Mouse (Mus musculus) heart, embryonic 10.5 days (tissue): ENCODE results near the gene 1700086D15Rik. TPM values are rescaled to one million over a fixed set of nuclear protein-coding genes. Genes with fewer than 3 reads are reported as not detected.

Experiments used
- DNase-seq: peaks from one replicate; pipeline ENCODE4 v3.0.0-alpha.2; 2017; ENCODE audit warnings: low spot score
- H3K27ac ChIP-seq: fragments of 300-500 bp; sonication (generic); 2 replicates; pipeline ENCODE4 v1.5.1; 2016; ENCODE audit warnings: mild to moderate bottlenecking
- H3K27me3 ChIP-seq: fragments of 300-500 bp; sonication (generic); 2 replicates; pipeline ENCODE4 v1.6.1; 2016; ENCODE audit warnings: mild to moderate bottlenecking; ENCODE audit not compliant: poor library complexity, insufficient read depth, severe bottlenecking
- H3K36me3 ChIP-seq: fragments of 300-500 bp; sonication (generic); 2 replicates; pipeline ENCODE4 v1.6.1; 2016; ENCODE audit warnings: mild to moderate bottlenecking, moderate library complexity
- H3K4me1 ChIP-seq: fragments of 300-500 bp; sonication (generic); 2 replicates; pipeline ENCODE4 v1.6.1; 2016; ENCODE audit warnings: mild to moderate bottlenecking
- H3K4me3 ChIP-seq: fragments of 300-500 bp; sonication (generic); 2 replicates; pipeline ENCODE4 v1.5.1; 2016; ENCODE audit warnings: mild to moderate bottlenecking, moderate library complexity
- H3K9me3 ChIP-seq: fragments of 300-500 bp; sonication (generic); 2 replicates; pipeline ENCODE4 v1.6.1; 2016; ENCODE audit warnings: mild to moderate bottlenecking, moderate library complexity
- WGBS: fragments of 180-500 bp; shearing (Covaris S2); methylation state at CpG from one replicate; pipeline ENCODE4 v1.1.7; 2016; 5-methylcytosine and 5-hydroxymethylcytosine counted together
- polyA plus RNA-seq: library from polyadenylated mRNA; unstranded; fragments of >200 nt; fragmentation: Nextera tagmentation; extraction: Ambion mirVana; gene quantifications from 2 replicates; pipeline ENCODE4 v1.2.1, GENCODE M21; 2016

Gene 1700086D15Rik
- polyA plus RNA-seq, 1 experiment from 2014 or later = 0.16 TPM

DNA sequence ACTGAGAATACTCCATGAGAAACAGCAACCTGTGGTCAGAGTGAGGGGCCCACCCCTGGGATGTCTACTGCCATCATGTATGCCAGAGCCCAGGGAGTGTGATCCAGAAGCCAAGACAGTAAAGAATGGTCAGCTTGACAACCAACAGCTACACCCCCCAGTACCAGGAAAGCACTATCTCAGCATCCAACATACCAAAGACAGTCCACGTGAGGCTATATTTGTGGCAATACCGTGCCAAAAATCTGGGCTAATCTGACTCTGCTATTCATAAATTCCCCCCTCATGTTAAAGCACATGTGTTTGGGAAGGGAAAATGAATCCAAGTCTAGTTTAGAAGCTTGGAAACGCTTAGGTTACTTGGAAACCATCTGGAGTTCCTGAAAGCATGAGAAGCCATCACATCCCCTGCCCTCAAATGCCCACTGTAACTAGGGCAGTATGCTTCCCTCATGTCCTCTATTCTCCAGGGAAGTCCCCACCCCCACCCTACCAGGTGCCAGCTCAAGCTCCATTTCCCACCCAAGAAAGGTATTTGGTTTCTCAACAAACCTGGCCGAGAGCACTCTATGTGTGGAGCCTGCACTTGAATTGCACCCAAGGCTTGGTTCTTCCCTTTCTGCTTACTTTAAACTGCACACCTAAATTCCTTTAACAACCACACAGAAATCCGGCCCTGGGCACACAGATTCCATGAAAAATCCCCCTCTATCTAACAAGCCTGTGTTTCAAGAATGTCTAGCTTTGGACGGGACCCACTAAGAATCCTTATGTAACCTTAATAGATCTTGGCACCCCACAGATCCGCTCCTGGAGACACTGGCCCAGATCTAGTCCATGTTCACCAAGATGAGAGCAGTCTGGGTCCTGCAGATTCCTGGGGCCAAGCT is 1.5 kb upstream of the 1700086D15Rik start:
- Histone ChIP-seq H3K4me3 (peak overlapping the region; percentile 84), H3K9me3 (no peaks in the 10 kb centered on the region), H3K27me3 (peaks cover 18% of the 10 kb centered on the region; the same call in 1 of the 2 replicates), H3K36me3 (no peaks in the 10 kb centered on the region), H3K4me1 (peaks cover 22% of the 10 kb centered on the region), H3K27ac (no peak overlapping the region)
- WGBS = 56% methylated on average over 7 of the region's 7 CpGs
- DNase-seq = no peak

DNA sequence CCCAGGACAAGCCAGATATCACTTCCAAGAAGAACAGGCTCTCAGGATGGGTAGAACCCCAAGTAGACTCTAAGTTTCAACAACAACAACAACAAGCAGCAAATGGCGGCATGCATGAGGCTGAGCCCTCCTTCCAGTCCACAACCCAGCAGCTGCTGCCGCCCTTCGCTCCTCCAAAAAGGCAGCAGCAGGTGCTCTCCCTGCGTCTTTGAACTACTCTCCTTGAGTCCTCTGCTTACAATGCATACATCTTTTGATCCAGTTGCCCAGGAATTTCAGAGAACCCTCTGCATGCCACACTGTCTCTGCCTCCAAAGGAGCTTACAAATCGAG is 1.1 kb downstream of the 1700086D15Rik start:
- 92% methylated on average over 5 of the region's 5 CpGs for WGBS
- no peak for DNase-seq
- Histone ChIP-seq H3K9me3 (no peaks in the 10 kb centered on the region), H3K27ac (no peak overlapping the region), H3K4me1 (peaks cover 27% of the 10 kb centered on the region), H3K36me3 (no peaks in the 10 kb centered on the region), H3K27me3 (peaks cover 18% of the 10 kb centered on the region; the same call in 1 of the 2 replicates), H3K4me3 (no peak overlapping the region)

DNA sequence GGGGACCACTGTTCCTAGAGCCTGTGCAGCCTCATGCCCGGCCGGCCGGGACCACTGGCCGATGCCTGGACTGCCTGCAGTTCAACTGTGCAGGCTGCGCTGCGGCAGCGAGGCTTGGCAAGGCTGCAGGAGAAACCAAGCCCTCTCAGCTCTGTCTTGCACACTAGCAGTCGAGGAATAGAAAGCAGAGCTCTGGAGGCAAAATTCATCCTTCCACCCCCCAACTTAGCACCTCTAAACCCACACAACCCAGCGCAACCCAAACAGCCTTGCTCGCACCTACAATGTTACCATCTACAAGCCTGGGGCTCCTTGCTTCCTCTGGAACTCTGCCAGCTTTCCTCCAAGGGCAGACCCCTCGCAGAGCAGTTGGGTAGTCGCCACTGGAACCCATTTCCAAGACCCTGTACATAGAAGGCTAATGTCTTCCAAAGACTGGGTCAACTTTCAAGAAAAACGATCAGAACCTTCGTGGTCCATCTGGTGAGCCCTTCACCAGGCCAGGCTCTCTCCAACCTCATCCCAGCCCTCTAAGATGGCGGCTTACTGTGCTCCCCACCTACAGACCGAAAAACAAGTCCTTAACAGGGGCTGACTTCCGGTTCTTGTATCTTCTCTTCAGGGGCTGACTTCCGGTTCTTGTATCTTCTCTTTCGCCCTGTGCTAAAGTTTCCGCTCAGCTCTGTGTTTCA is 1.6 kb downstream of the 1700086D15Rik start:
- Histone ChIP-seq H3K36me3 (no peaks in the 10 kb centered on the region), H3K4me3 (no peak overlapping the region), H3K27me3 (peaks cover 14% of the 10 kb centered on the region; the same call in 1 of the 2 replicates), H3K9me3 (no peaks in the 10 kb centered on the region), H3K4me1 (peaks cover 31% of the 10 kb centered on the region), H3K27ac (no peak overlapping the region)
- DNase-seq = no peak
- WGBS = 88% methylated on average over 20 of the region's 20 CpGs

DNA sequence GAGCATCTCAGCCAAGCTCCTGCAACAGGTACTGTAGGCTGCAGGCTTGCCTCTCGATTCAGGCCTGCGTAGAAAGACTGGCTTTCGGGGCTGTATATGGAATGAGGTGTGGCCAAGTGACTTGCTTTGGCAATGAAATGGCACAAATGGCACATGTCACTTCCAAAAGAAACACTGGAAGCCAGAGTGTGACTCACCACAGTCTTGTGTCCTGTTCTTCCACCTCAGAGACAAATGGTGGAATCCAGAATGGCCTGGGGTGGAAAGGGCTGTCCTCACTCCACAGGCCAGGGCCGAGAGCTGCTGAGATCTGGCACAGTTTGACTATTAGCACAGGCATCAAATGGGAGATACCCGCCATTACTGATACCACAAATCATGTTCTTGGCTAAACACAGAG is 6.7 kb downstream of the 1700086D15Rik start:
- Histone ChIP-seq H3K4me3 (no peak overlapping the region), H3K27me3 (no peaks in the 10 kb centered on the region), H3K9me3 (no peaks in the 10 kb centered on the region), H3K27ac (no peak overlapping the region), H3K4me1 (peaks cover 48% of the 10 kb centered on the region), H3K36me3 (no peaks in the 10 kb centered on the region)
- DNase-seq = no peak
- WGBS = 86% methylated on average over 5 of the region's 5 CpGs

DNA sequence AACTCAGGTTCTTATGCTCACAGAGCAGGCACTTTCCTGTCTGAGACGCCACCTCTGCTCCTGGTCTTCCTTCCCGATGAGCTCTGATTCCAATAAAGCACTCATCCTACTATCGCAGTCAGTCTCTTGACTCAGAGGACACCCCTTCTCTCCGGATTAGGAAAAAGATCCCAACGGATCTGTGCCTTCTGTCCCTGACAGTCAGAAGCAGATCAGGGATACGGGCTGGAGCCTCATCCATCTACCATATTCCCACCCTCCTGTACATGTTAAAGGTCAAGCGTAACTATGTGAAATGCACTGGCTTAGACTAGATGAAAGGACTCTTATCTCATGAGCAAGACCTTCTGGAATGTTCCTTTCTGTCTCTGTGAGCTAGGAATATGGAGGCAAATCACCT is 11.2 kb downstream of the 1700086D15Rik start:
- H3K36me3 ChIP-seq = no peaks in the 10 kb centered on the region
- H3K4me3 ChIP-seq = no peak overlapping the region
- no peaks in the 10 kb centered on the region for H3K27me3 ChIP-seq
- H3K4me1 ChIP-seq = peaks cover 58% of the 10 kb centered on the region
- H3K9me3 ChIP-seq = no peaks in the 10 kb centered on the region
- 58% methylated on average over 7 of the region's 7 CpGs for WGBS
- no peak for DNase-seq
- peak overlapping the region; percentile 45; the same call in 1 of the 2 replicates for H3K27ac ChIP-seq

DNA sequence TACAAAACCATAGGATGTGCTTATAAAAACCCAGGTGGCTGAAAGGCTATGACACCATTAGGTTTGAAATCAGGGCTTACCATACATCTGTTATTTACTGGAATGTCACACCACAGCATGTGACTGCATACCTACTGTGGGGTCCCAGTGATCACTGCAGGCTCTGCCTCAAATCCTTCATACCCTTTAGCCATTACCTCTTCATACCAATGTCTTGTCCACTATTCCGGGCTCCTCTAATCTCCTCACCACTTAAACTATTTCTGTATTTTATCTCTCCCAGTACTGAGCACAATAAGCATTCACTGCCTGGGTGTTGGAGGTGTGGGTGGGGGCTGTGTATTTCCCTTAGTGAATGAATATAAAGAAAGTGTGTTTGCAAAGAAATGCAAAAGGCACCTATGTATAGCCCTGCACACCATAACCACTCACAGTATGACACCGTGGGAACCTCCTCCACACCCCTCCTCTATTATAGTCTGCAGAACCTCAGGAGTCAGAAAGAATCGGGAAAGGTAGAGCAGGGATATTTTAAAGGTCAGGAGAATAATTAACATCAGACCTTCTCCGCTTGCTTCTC is 16.8 kb downstream of the 1700086D15Rik start:
- Histone ChIP-seq H3K4me1 (peaks cover 46% of the 10 kb centered on the region), H3K9me3 (no peaks in the 10 kb centered on the region), H3K36me3 (no peaks in the 10 kb centered on the region), H3K27ac (peak overlapping the region; percentile 62), H3K27me3 (no peaks in the 10 kb centered on the region), H3K4me3 (no peak overlapping the region)
- 41% methylated on average over 4 of the region's 4 CpGs for WGBS
- DNase-seq = no peak

DNA sequence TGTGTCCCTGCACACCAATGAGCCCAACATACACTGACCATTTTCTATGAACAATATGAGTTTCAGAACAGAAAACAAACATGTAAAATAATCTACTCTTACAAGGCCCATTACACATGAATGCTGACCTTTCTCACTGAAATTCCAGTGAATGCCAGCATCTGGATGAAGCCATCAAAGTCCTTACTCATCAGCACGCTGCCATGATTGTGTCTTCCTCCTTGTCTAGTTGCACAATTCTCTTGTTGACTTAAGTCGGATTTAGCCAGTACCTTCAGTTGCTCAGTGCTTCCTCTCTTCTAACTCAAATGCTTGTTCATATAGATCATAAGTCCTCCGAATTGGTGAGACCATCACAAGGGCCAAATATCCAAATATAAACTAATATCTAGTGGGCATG is 20.7 kb downstream of the 1700086D15Rik start:
- peaks cover 34% of the 10 kb centered on the region for H3K4me1 ChIP-seq
- H3K9me3 ChIP-seq = no peaks in the 10 kb centered on the region
- H3K27ac ChIP-seq = no peak overlapping the region
- DNase-seq = no peak
- 85% methylated on average over 3 of the region's 3 CpGs for WGBS
- H3K36me3 ChIP-seq = no peaks in the 10 kb centered on the region
- H3K27me3 ChIP-seq = no peaks in the 10 kb centered on the region
- no peak overlapping the region for H3K4me3 ChIP-seq

DNA sequence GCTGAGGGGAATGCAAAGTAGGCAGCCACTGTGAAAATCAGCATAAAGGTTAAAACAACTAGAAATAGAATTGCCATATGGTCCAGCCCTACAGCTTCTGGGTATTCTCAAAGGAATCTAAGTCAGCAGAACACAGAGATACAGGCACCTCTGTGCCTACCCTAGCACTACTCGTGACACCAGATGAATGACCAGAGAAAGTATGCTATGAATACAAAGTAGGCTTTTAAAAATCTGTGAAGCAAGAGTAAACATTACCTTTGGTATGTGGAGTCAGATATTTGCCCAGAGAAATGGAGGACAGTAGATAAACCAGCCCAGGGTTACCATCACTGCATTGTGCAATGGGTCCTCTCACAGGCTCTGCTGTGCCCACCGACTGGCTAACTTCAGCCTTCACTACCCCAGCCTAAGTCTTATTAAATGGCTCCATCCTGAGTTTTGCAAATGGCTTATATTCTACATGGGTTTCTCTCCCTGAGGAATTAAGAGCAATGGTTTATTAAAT is 22.5 kb downstream of the 1700086D15Rik start:
- WGBS = 75% methylated on average over 2 of the region's 2 CpGs
- no peak for DNase-seq
- no peak overlapping the region for H3K4me3 ChIP-seq
- H3K9me3 ChIP-seq = no peaks in the 10 kb centered on the region
- no peaks in the 10 kb centered on the region for H3K36me3 ChIP-seq
- no peak overlapping the region for H3K27ac ChIP-seq
- H3K27me3 ChIP-seq = no peaks in the 10 kb centered on the region
- H3K4me1 ChIP-seq = peaks cover 22% of the 10 kb centered on the region

DNA sequence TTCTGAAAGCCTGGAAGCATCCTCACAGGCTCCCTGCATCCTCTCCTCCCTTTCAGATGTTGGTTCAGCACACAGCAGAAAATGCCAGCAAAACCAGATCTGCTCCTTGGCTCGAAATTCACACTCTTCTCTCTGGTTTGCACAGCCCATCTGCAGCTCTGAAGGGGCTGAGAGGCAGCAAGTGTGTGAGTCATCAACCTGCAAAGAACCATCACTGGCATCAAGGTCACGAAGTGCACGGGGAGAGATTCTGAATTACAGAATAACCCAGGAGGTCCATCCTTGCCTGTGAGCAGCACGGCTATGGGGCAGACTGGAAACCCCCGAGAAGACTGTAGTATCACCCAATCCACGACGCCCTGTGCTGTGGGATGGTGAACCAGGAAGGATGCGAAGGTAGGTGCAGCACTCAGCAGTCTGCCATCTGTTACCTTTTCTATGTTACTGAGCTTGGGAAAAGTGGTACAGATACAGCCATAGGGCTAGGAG is 24.4 kb downstream of the 1700086D15Rik start:
- no peak for DNase-seq
- Histone ChIP-seq H3K4me3 (no peak overlapping the region), H3K9me3 (no peaks in the 10 kb centered on the region), H3K27ac (no peak overlapping the region), H3K27me3 (no peaks in the 10 kb centered on the region), H3K36me3 (no peaks in the 10 kb centered on the region), H3K4me1 (peaks cover 16% of the 10 kb centered on the region)
- 77% methylated on average over 8 of the region's 8 CpGs for WGBS

DNA sequence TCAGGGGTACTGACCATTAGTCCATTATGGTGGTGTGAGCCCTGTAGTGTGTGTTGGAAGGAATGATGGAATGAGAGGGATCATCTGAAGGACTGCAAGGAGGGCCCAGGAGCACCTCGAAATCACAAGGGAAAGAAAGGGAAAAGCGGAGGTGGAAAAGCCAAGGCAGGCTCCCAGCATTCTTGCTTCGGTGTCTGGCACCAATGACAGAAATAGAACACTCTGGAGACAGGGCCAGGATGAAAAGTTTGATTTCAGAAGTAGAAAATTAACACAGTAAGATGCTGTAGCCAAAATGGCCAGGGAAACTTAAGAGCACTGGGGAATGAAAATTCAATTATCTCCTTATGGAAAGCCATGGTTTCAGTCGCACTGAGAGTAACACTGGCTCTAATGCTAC is 26.0 kb downstream of the 1700086D15Rik start:
- Histone ChIP-seq H3K4me3 (no peak overlapping the region), H3K27ac (no peak overlapping the region), H3K9me3 (no peaks in the 10 kb centered on the region), H3K36me3 (no peaks in the 10 kb centered on the region), H3K4me1 (peaks cover 13% of the 10 kb centered on the region), H3K27me3 (no peaks in the 10 kb centered on the region)
- WGBS = 81% methylated on average over 4 of the region's 4 CpGs
- DNase-seq = no peak

DNA sequence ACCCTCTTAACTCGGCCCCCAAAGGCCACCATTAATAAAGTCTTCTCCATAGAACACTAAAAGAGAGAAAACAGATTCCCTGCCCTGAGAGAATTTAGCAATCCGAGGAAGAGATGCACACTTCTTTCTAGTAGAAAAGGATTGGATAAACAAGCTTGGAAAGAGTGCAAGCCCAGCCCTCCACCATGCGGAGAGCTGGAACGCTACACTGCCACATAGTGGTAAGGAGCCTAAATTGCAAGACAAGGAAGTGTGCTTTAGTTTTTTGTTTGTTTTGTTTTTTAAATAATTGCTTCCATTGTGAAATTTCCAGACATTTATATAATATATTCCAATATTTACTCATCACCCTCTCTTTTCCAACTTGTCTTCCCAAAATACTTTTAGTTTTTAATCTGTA is 30.6 kb downstream of the 1700086D15Rik start:
- 76% methylated on average over 4 of the region's 4 CpGs for WGBS

DNA sequence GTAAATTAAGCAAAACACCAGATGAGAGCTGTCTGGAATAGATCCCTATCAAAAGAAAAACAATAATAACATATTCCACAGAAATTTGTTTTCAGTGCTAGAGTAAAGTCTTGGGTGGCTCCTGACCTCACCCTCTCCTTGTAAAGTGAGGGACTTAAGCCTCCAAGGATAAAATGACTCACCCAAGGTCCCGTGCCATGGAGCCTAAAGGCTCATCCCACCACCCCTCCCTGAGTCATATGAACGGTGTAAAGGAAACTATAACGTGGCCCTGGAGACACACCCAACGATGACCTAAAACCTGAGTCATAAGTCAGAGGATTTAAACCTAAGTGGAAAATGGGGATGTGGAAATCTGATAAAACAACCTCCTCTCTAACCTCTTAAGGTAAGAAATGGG is 31.0 kb downstream of the 1700086D15Rik start:
- Histone ChIP-seq H3K27me3 (no peaks in the 10 kb centered on the region), H3K9me3 (no peaks in the 10 kb centered on the region), H3K4me3 (no peak overlapping the region), H3K27ac (no peak overlapping the region), H3K4me1 (peaks cover 42% of the 10 kb centered on the region), H3K36me3 (no peaks in the 10 kb centered on the region)
- 72% methylated on average over 4 of the region's 4 CpGs for WGBS
- no peak for DNase-seq

More for the DNA sequence above, 30.6 kb downstream of the 1700086D15Rik start:
- no peaks in the 10 kb centered on the region for H3K27me3 ChIP-seq
- H3K9me3 ChIP-seq = no peaks in the 10 kb centered on the region
- H3K4me3 ChIP-seq = no peak overlapping the region
- H3K36me3 ChIP-seq = no peaks in the 10 kb centered on the region
- no peak for DNase-seq
- H3K4me1 ChIP-seq = peaks cover 43% of the 10 kb centered on the region
- no peak overlapping the region for H3K27ac ChIP-seq

DNA sequence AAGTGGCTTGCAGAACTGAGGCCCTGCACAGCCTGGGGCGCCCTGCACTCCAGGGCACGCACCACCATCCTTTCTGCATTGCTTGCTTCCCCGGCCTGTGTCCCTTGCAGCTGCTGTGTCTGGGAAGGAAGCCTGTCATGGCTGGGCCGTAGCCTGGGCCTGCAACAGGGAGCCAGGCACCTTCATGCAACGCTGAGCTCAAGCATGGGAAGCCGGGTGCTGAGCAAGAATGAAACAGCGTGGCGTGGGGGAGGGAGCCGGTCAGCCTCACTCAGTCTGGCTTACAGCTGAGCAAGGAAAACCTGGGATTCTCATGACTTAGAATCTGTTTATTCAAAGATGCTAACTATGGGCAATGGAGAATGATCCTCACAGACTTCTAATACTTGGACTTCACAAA is 33.1 kb downstream of the 1700086D15Rik start:
- Histone ChIP-seq H3K27me3 (no peaks in the 10 kb centered on the region), H3K4me3 (no peak overlapping the region), H3K27ac (peak overlapping the region; percentile 37), H3K4me1 (peaks cover 42% of the 10 kb centered on the region), H3K9me3 (no peaks in the 10 kb centered on the region), H3K36me3 (no peaks in the 10 kb centered on the region)
- DNase-seq = no peak
- 75% methylated on average over 9 of the region's 9 CpGs for WGBS
